Mouse (Mus musculus) layer of hippocampus, adult 18-20 months (tissue): ENCODE results near the gene Olfr1034. TPM values are rescaled to one million over a fixed set of nuclear protein-coding genes. Genes with fewer than 3 reads are reported as not detected.
"Not testable (repeated sequence)": the region's sequence is repeated elsewhere in the genome, so short reads cannot be mapped to it uniquely, and the experiment has no call there.

Experiments
- DNase-seq, 2 experiments: peaks; one replicate each; pipeline ENCODE4 v3.0.0; 2022; ENCODE audit warnings: low spot score in 2 of 2
- long read RNA-seq: library from polyadenylated mRNA; stranded (forward); transcript quantifications from one replicate; pipeline ENCODE4 v2.0.0, GENCODE M21; 2021
- total RNA-seq, 2 experiments: library from RNA; stranded (reverse); gene quantifications; 2 replicates each; pipeline ENCODE4 v1.2.3; 2021

The Olfr1034 gene
- not detected for total RNA-seq
- long read RNA-seq = 0 reads

- no peak for DNase-seq
Measured at GRCm38 (mm10) chr2:86045561-86045960, at the start of gene Olfr1034. Gene Olfr1034 (plus strand): TSS chr2:86045861.

GRCm38 (mm10) chr2:86005240-86005639 is 40.4 kb upstream of the Olfr1034 start, which contains the start of gene Olfr1032:
Gene Olfr1032 (plus strand): TSS chr2:86005540.
- DNase-seq = no peak

- not testable (repeated sequence) for DNase-seq
Measured at GRCm38 (mm10) chr2:86020406-86020805, 25.3 kb upstream of the Olfr1034 start, which contains the start of gene Olfr1033. Gene Olfr1033 (plus strand): TSS chr2:86020633.

GRCm38 (mm10) chr2:86021518-86021917 is 24.1 kb upstream of the Olfr1034 start:
- not testable (repeated sequence) for DNase-seq

- DNase-seq = not testable (repeated sequence)
Measured at GRCm38 (mm10) chr2:86050777-86051176, 5.1 kb downstream of the Olfr1034 start.

- not testable (repeated sequence) for DNase-seq
Measured at GRCm38 (mm10) chr2:86063766-86064165, 18.1 kb downstream of the Olfr1034 start.

GRCm38 (mm10) chr2:86070189-86070588 is 24.5 kb downstream of the Olfr1034 start:
- no peak for DNase-seq

- DNase-seq = not testable (repeated sequence)
Measured at GRCm38 (mm10) chr2:86073692-86074091, 28.0 kb downstream of the Olfr1034 start, which contains the start of gene Olfr1036. Gene Olfr1036 (plus strand): TSS chr2:86073992.

- not testable (repeated sequence) for DNase-seq
Measured at GRCm38 (mm10) chr2:86080478-86080877, 34.8 kb downstream of the Olfr1034 start.

- DNase-seq = no peak
Measured at GRCm38 (mm10) chr2:86087285-86087684, 41.6 kb downstream of the Olfr1034 start, which contains the start of gene Olfr1037. Gene Olfr1037 (minus strand): TSS chr2:86087385.

Other genes with a start within 250 kb of the Olfr1034 start
- not detected for gene Olfr1016, start 243.3 kb upstream of the Olfr1034 start, total RNA-seq
- not detected for gene Olfr1018, start 227.4 kb upstream of the Olfr1034 start, total RNA-seq
- gene Olfr1019, start 200.4 kb upstream of the Olfr1034 start, total RNA-seq = not detected
- not detected for gene Olfr1020, start 198.8 kb upstream of the Olfr1034 start, total RNA-seq
- not detected for gene Olfr1022, start 177.3 kb upstream of the Olfr1034 start, total RNA-seq
- gene Olfr1023, start 160.2 kb upstream of the Olfr1034 start, total RNA-seq = not detected
- gene Olfr1024, start 140.8 kb upstream of the Olfr1034 start, total RNA-seq = not detected
- gene Olfr1025-ps1, start 130.7 kb upstream of the Olfr1034 start, total RNA-seq = not detected
- not detected for gene Olfr1026, start 124.3 kb upstream of the Olfr1034 start, total RNA-seq
- not detected for gene Olfr1028, start 95.4 kb upstream of the Olfr1034 start, total RNA-seq
- not detected for gene Olfr1029, start 72.0 kb upstream of the Olfr1034 start, total RNA-seq
- not detected for gene Olfr1030, start 66.6 kb upstream of the Olfr1034 start, total RNA-seq
- not detected for gene Olfr1031, start 55.6 kb upstream of the Olfr1034 start, total RNA-seq
- gene Olfr1032, start 40.3 kb upstream of the Olfr1034 start, total RNA-seq = not detected
- not detected for gene Olfr1033, start 25.2 kb upstream of the Olfr1034 start, total RNA-seq
- gene Olfr1036, start 28.1 kb downstream of the Olfr1034 start, total RNA-seq = not detected
- gene Olfr1037, start 41.5 kb downstream of the Olfr1034 start, total RNA-seq = not detected
- gene Olfr1039, start 90.1 kb downstream of the Olfr1034 start, total RNA-seq = not detected
- gene Olfr1040, start 100.9 kb downstream of the Olfr1034 start, total RNA-seq = not detected
- not detected for gene Olfr1042, start 116.0 kb downstream of the Olfr1034 start, total RNA-seq
- not detected for gene Olfr1043, start 121.7 kb downstream of the Olfr1034 start, total RNA-seq
- gene Olfr1044, start 132.0 kb downstream of the Olfr1034 start, total RNA-seq = not detected
- gene Olfr52, start 139.8 kb downstream of the Olfr1034 start, total RNA-seq = not detected
- gene Olfr1045, start 157.1 kb downstream of the Olfr1034 start, total RNA-seq = not detected
- gene Olfr1046, start 173.5 kb downstream of the Olfr1034 start, total RNA-seq = not detected
- gene Olfr1047, start 185.5 kb downstream of the Olfr1034 start, total RNA-seq = not detected
- gene Olfr1048, start 194.4 kb downstream of the Olfr1034 start, total RNA-seq = not detected
- gene Olfr1049, start 212.5 kb downstream of the Olfr1034 start, total RNA-seq = not detected
- not detected for gene Olfr1051, start 233.2 kb downstream of the Olfr1034 start, total RNA-seq
- gene Olfr1052, start 246.6 kb downstream of the Olfr1034 start, total RNA-seq = not detected